Mouse (Mus musculus): ENCODE results near the gene Gm3629.
"Not testable (repeated sequence)": the region's sequence is repeated elsewhere in the genome, so short reads cannot be mapped to it uniquely, and the experiment has no call there.

GRCm38 (mm10) chr14:6537190-6537589, 53.2 kb downstream of the Gm3629 start, which contains the start of gene Gm8356:
- not testable (repeated sequence) for TF ChIP-seq CTCF, POLR2A (IDR thresholded peaks at IDR 0.05; ENCODE audit: extremely low read depth, insufficient read depth, low read length)
